Mouse (Mus musculus): ENCODE results near the gene Iqgap3. TPM values are rescaled to one million over a fixed set of nuclear protein-coding genes. Genes with fewer than 3 reads are reported as not detected.

Gene Iqgap3
- total RNA-seq, 2 experiments from 2014 or later, result 0.13 to 0.22 TPM

GRCm38 (mm10) chr3:88094126-88094525 is 12.4 kb downstream of the Iqgap3 start:
- no peak for DNase-seq (ENCODE audit: low spot score in 2 of 2)

- no peak for DNase-seq (ENCODE audit: low spot score in 2 of 2)
Observed at GRCm38 (mm10) chr3:88097666-88098065, 15.9 kb downstream of the Iqgap3 start.

- no peak for DNase-seq (ENCODE audit: low spot score in 2 of 2)
Observed at GRCm38 (mm10) chr3:88100251-88100650, 18.5 kb downstream of the Iqgap3 start.

- DNase-seq (ENCODE audit: low spot score in 2 of 2), result no peak
Observed at GRCm38 (mm10) chr3:88101736-88102135, 20.0 kb downstream of the Iqgap3 start.

- no peak for DNase-seq (ENCODE audit: low spot score in 2 of 2)
Observed at GRCm38 (mm10) chr3:88102196-88102595, 20.4 kb downstream of the Iqgap3 start.

- no peak for DNase-seq (ENCODE audit: low spot score in 2 of 2)
Observed at GRCm38 (mm10) chr3:88102611-88103010, 20.8 kb downstream of the Iqgap3 start.

GRCm38 (mm10) chr3:88106126-88106525 is 24.4 kb downstream of the Iqgap3 start:
- no peak for DNase-seq (ENCODE audit: low spot score in 2 of 2)

GRCm38 (mm10) chr3:88109126-88109525 is 27.4 kb downstream of the Iqgap3 start:
- DNase-seq (ENCODE audit: low spot score in 2 of 2), result no peak

- no peak for DNase-seq (ENCODE audit: low spot score in 2 of 2)
Observed at GRCm38 (mm10) chr3:88114396-88114795, 32.6 kb downstream of the Iqgap3 start.

GRCm38 (mm10) chr3:88120117-88120651 is 38.4 kb downstream of the Iqgap3 start:
- no peak for DNase-seq (ENCODE audit: low spot score in 2 of 2)

GRCm38 (mm10) chr3:88121164-88122131 is 39.7 kb downstream of the Iqgap3 start:
- DNase-seq (ENCODE audit: low spot score in 2 of 2), result no peak

- DNase-seq (ENCODE audit: low spot score in 2 of 2), result no peak
Observed at GRCm38 (mm10) chr3:88125195-88125594, 43.4 kb downstream of the Iqgap3 start.

GRCm38 (mm10) chr3:88126181-88126580 is 44.4 kb downstream of the Iqgap3 start:
- no peak for DNase-seq (ENCODE audit: low spot score in 2 of 2)

GRCm38 (mm10) chr3:88127636-88128035 is 45.9 kb downstream of the Iqgap3 start:
- no peak for DNase-seq (ENCODE audit: low spot score in 2 of 2)

GRCm38 (mm10) chr3:88128056-88128455 is 46.3 kb downstream of the Iqgap3 start:
- DNase-seq (ENCODE audit: low spot score in 2 of 2), result no peak

- no peak for DNase-seq (ENCODE audit: low spot score in 2 of 2)
Observed at GRCm38 (mm10) chr3:88129006-88129405, 47.2 kb downstream of the Iqgap3 start.

- DNase-seq (ENCODE audit: low spot score in 2 of 2), result no peak
Observed at GRCm38 (mm10) chr3:88131071-88131470, 49.3 kb downstream of the Iqgap3 start.

- no peak for DNase-seq (ENCODE audit: low spot score in 2 of 2)
Observed at GRCm38 (mm10) chr3:88132492-88132891, 50.7 kb downstream of the Iqgap3 start.

GRCm38 (mm10) chr3:88133187-88133771 is 51.5 kb downstream of the Iqgap3 start:
- DNase-seq (ENCODE audit: low spot score in 2 of 2), result peak in 1 of 2 experiments; percentile 19

- DNase-seq (ENCODE audit: low spot score in 2 of 2), result no peak
Observed at GRCm38 (mm10) chr3:88136346-88136745, 54.6 kb downstream of the Iqgap3 start.

- peak in 1 of 2 experiments; percentile 13 for DNase-seq (ENCODE audit: low spot score in 2 of 2)
Observed at GRCm38 (mm10) chr3:88136945-88137494, 55.2 kb downstream of the Iqgap3 start.

- DNase-seq (ENCODE audit: low spot score in 2 of 2), result peak in 1 of 2 experiments; percentile 12
Observed at GRCm38 (mm10) chr3:88137821-88138220, 56.0 kb downstream of the Iqgap3 start.

Measured in layer of hippocampus, adult 18-20 months (tissue).